Mouse (Mus musculus) macrophage (primary cell): ENCODE measurements around the gene Myo9b. TPM values are rescaled to one million over a fixed set of nuclear protein-coding genes. Genes with fewer than 3 reads are reported as not detected.
"Not testable (repeated sequence)": the region's sequence is repeated elsewhere in the genome, so short reads cannot be mapped to it uniquely, and the experiment has no call there.

Source experiments
- H3K27ac ChIP-seq: fragments of 350-480 bp; formaldehyde crosslinking; 2 replicates; pipeline ENCODE4 v1.9.0; 2021
- H3K36me3 ChIP-seq: fragments of 350-480 bp; formaldehyde crosslinking; 2 replicates; pipeline ENCODE4 v1.9.0; 2021; ENCODE audit errors: inconsistent target
- H3K4me3 ChIP-seq: fragments of 350-480 bp; formaldehyde crosslinking; 2 replicates; pipeline ENCODE4 v1.9.0; 2021; ENCODE audit errors: inconsistent target
- H3K79me2 ChIP-seq: fragments of 350-480 bp; formaldehyde crosslinking; 2 replicates; pipeline ENCODE4 v1.9.0; 2021; ENCODE audit errors: inconsistent target
- WGBS: methylation state at CpG from one replicate; pipeline ENCODE4 v1.1.7; 2026; ENCODE audit warnings: inconsistent platforms; ENCODE audit not compliant: missing documents; 5-methylcytosine and 5-hydroxymethylcytosine counted together
- polyA plus RNA-seq: library from polyadenylated mRNA; stranded (reverse); fragments of 250-400 nt; gene quantifications from 3 replicates; pipeline ENCODE4 v1.2.4, GENCODE M21; 2018; ENCODE audit warnings: inconsistent platforms

Myo9b gene
- polyA plus RNA-seq, 1 experiment from 2014 or later: 105 TPM

- Histone ChIP-seq H3K36me3 (peaks cover 20% of the 10 kb centered on the region), H3K4me3 (no peak overlapping the region), H3K79me2 (peaks cover 92% of the 10 kb centered on the region), H3K27ac (peak overlapping the region; percentile 94)
- 25% methylated on average over 6 of the region's 6 CpGs for WGBS
These were observed 37.9 kb downstream of the Myo9b start for GRCm38 (mm10) chr8:71310446-71310845.

GRCm38 (mm10) chr8:71312700-71313099 lies 40.2 kb downstream of the Myo9b start:
- 37% methylated on average over 1 of the region's 1 CpGs for WGBS
- H3K36me3 ChIP-seq: peaks cover 33% of the 10 kb centered on the region
- peak overlapping the region; percentile 94 for H3K27ac ChIP-seq
- peaks cover 92% of the 10 kb centered on the region for H3K79me2 ChIP-seq
- no peak overlapping the region for H3K4me3 ChIP-seq

- 100% methylated on average over 2 of the region's 2 CpGs for WGBS
- no peak overlapping the region for H3K4me3 ChIP-seq
These were observed 41.4 kb downstream of the Myo9b start for GRCm38 (mm10) chr8:71313951-71314350.

GRCm38 (mm10) chr8:71315972-71316371 lies 43.5 kb downstream of the Myo9b start:
- peaks cover 45% of the 10 kb centered on the region for H3K36me3 ChIP-seq
- H3K27ac ChIP-seq: no peak overlapping the region

More at GRCm38 (mm10) chr8:71313951-71314350, 41.4 kb downstream of the Myo9b start:
- no peak overlapping the region for H3K27ac ChIP-seq
- peaks cover 92% of the 10 kb centered on the region for H3K79me2 ChIP-seq
- H3K36me3 ChIP-seq: peaks cover 45% of the 10 kb centered on the region

GRCm38 (mm10) chr8:71316486-71317031 lies 44.0 kb downstream of the Myo9b start:
- Histone ChIP-seq H3K27ac (no peak overlapping the region), H3K36me3 (peaks cover 51% of the 10 kb centered on the region)

More at GRCm38 (mm10) chr8:71315972-71316371, 43.5 kb downstream of the Myo9b start:
- Histone ChIP-seq H3K4me3 (no peak overlapping the region), H3K79me2 (peaks cover 100% of the 10 kb centered on the region)
- 100% methylated on average over 5 of the region's 5 CpGs for WGBS

GRCm38 (mm10) chr8:71318610-71319009 lies 46.1 kb downstream of the Myo9b start:
- H3K27ac ChIP-seq, H3K4me3 ChIP-seq: not testable (repeated sequence)
- peaks cover 71% of the 10 kb centered on the region for H3K36me3 ChIP-seq
- WGBS: 98% methylated on average over 5 of the region's 5 CpGs
- H3K79me2 ChIP-seq: peaks cover 92% of the 10 kb centered on the region

More at GRCm38 (mm10) chr8:71316486-71317031, 44.0 kb downstream of the Myo9b start:
- H3K79me2 ChIP-seq: peaks cover 100% of the 10 kb centered on the region
- no peak overlapping the region for H3K4me3 ChIP-seq

- Histone ChIP-seq H3K79me2 (peaks cover 81% of the 10 kb centered on the region), H3K36me3 (peaks cover 76% of the 10 kb centered on the region)
- not testable (repeated sequence) for H3K27ac ChIP-seq, H3K4me3 ChIP-seq
- WGBS: 91% methylated on average over 2 of the region's 2 CpGs
These were observed 47.2 kb downstream of the Myo9b start for GRCm38 (mm10) chr8:71319760-71320159.

GRCm38 (mm10) chr8:71322939-71323338 lies 50.4 kb downstream of the Myo9b start:
- peaks cover 49% of the 10 kb centered on the region for H3K79me2 ChIP-seq
- no peak overlapping the region for H3K4me3 ChIP-seq
- peaks cover 73% of the 10 kb centered on the region for H3K36me3 ChIP-seq
- H3K27ac ChIP-seq: no peak overlapping the region
- WGBS: 96% methylated on average over 3 of the region's 3 CpGs

GRCm38 (mm10) chr8:71324848-71325247 lies 52.3 kb downstream of the Myo9b start:
- Histone ChIP-seq H3K27ac (no peak overlapping the region), H3K36me3 (peaks cover 83% of the 10 kb centered on the region), H3K79me2 (peaks cover 30% of the 10 kb centered on the region; the same call in 1 of the 2 replicates), H3K4me3 (no peak overlapping the region)
- no CpG with 5 or more reads among the region's 1 CpGs for WGBS

GRCm38 (mm10) chr8:71337834-71338233 lies 65.3 kb downstream of the Myo9b start:
- 95% methylated on average over 2 of the region's 6 CpGs for WGBS
- H3K27ac ChIP-seq, H3K4me3 ChIP-seq, H3K79me2 ChIP-seq: not testable (repeated sequence)
- H3K36me3 ChIP-seq: peaks cover 84% of the 10 kb centered on the region

GRCm38 (mm10) chr8:71340625-71341024 lies 68.1 kb downstream of the Myo9b start:
- H3K27ac ChIP-seq: no peak overlapping the region
- H3K36me3 ChIP-seq: peaks cover 91% of the 10 kb centered on the region
- H3K4me3 ChIP-seq: no peak overlapping the region
- WGBS: 95% methylated on average over 5 of the region's 5 CpGs
- H3K79me2 ChIP-seq: no peaks in the 10 kb centered on the region

GRCm38 (mm10) chr8:71346581-71346980 lies 74.1 kb downstream of the Myo9b start:
- Histone ChIP-seq H3K27ac (no peak overlapping the region), H3K79me2 (no peaks in the 10 kb centered on the region), H3K4me3 (no peak overlapping the region), H3K36me3 (peaks cover 97% of the 10 kb centered on the region)
- WGBS: 89% methylated on average over 1 of the region's 1 CpGs

GRCm38 (mm10) chr8:71351117-71351516 lies 78.6 kb downstream of the Myo9b start:
- WGBS: 78% methylated on average over 3 of the region's 3 CpGs
- no peak overlapping the region for H3K4me3 ChIP-seq

GRCm38 (mm10) chr8:71351520-71351919 lies 79.0 kb downstream of the Myo9b start:
- H3K4me3 ChIP-seq: no peak overlapping the region
- WGBS: 100% methylated on average over 1 of the region's 1 CpGs
- H3K27ac ChIP-seq: no peak overlapping the region
- no peaks in the 10 kb centered on the region for H3K79me2 ChIP-seq
- peaks cover 96% of the 10 kb centered on the region for H3K36me3 ChIP-seq

More at GRCm38 (mm10) chr8:71351117-71351516, 78.6 kb downstream of the Myo9b start:
- Histone ChIP-seq H3K36me3 (peaks cover 96% of the 10 kb centered on the region), H3K79me2 (no peaks in the 10 kb centered on the region), H3K27ac (no peak overlapping the region)

- no peak overlapping the region for H3K4me3 ChIP-seq
- no peak overlapping the region for H3K27ac ChIP-seq
- WGBS: 86% methylated on average over 3 of the region's 3 CpGs
- no peaks in the 10 kb centered on the region for H3K79me2 ChIP-seq
- H3K36me3 ChIP-seq: peaks cover 80% of the 10 kb centered on the region
These were observed 85.5 kb downstream of the Myo9b start for GRCm38 (mm10) chr8:71358026-71358425.
